Mouse (Mus musculus) lung, postnatal 0 days (tissue): ENCODE measurements around the gene Sh2d5. TPM values are rescaled to one million over a fixed set of nuclear protein-coding genes. Genes with fewer than 3 reads are reported as not detected.
A peak's percentile ranks its signal among the peaks of the same experiment; 100 is the strongest.

Experiments
- ATAC-seq: fragments of 200-750 bp; cut with Nextera tagmentation; 2 replicates; pipeline ENCODE4 v1.8.0; 2017; ENCODE audit warnings: moderate library complexity
- DNase-seq: peaks from one replicate; pipeline ENCODE4 v3.0.0-alpha.2; 2016; ENCODE audit warnings: low spot score
- H3K27ac ChIP-seq: fragments of 300-500 bp; sonication (generic); 2 replicates; pipeline ENCODE4 v1.5.1; 2014; ENCODE audit warnings: antibody characterized with exemption, mild to moderate bottlenecking, low read length, mixed read lengths
- H3K27me3 ChIP-seq: fragments of 300-500 bp; sonication (generic); replicated peaks from 2 replicates; pipeline ENCODE4 v1.6.1; 2014; ENCODE audit warnings: low read length, mixed read lengths; ENCODE audit not compliant: insufficient read depth
- H3K36me3 ChIP-seq: fragments of 300-500 bp; sonication (generic); 2 replicates; pipeline ENCODE4 v1.6.1; 2014; ENCODE audit warnings: low read length, mixed read lengths; ENCODE audit not compliant: insufficient read depth
- H3K4me1 ChIP-seq: fragments of 300-500 bp; sonication (generic); 2 replicates; pipeline ENCODE4 v1.6.1; 2014; ENCODE audit warnings: antibody characterized with exemption, low read depth, low read length, mixed read lengths; ENCODE audit not compliant: insufficient read depth
- H3K4me2 ChIP-seq: fragments of 300-500 bp; sonication (generic); replicated peaks from 2 replicates; pipeline ENCODE4 v1.6.1; 2014; ENCODE audit warnings: low read depth, mild to moderate bottlenecking, low read length, moderate library complexity, mixed read lengths
- H3K4me3 ChIP-seq: fragments of 300-500 bp; sonication (generic); 2 replicates; pipeline ENCODE4 v1.5.1; 2014; ENCODE audit warnings: low read depth, low read length
- H3K9ac ChIP-seq: fragments of 300-500 bp; sonication (generic); replicated peaks from 2 replicates; pipeline ENCODE4 v1.6.1; 2014; ENCODE audit warnings: low read depth, mild to moderate bottlenecking
- H3K9me3 ChIP-seq: fragments of 300-500 bp; sonication (generic); 2 replicates; pipeline ENCODE4 v1.6.1; 2016; ENCODE audit warnings: low read length, mixed read lengths
- CTCF ChIP-seq: IDR thresholded peaks from 2 replicates; pipeline ENCODE4 v1.5.1; 2016; ENCODE audit warnings: antibody characterized with exemption, mild to moderate bottlenecking
- EP300 ChIP-seq: IDR thresholded peaks from 2 replicates; pipeline ENCODE4 v1.6.1; 2016; ENCODE audit warnings: antibody characterized with exemption, mild to moderate bottlenecking, control low read depth
- WGBS: fragments of 180-500 bp; shearing (Covaris S2); extraction: QIAGEN DNeasy Blood & Tissue Kit; methylation state at CpG from one replicate; pipeline ENCODE4 v1.1.7; 2014; 5-methylcytosine and 5-hydroxymethylcytosine counted together
- polyA plus RNA-seq: library from polyadenylated mRNA; unstranded; fragments of >200 nt; fragmentation: Nextera tagmentation; extraction: Ambion mirVana; gene quantifications from 2 replicates; pipeline ENCODE4 v1.2.1, GENCODE M21; 2015

Sh2d5 gene
- polyA plus RNA-seq, 1 experiment from 2014 or later = 0.14 TPM

DNA sequence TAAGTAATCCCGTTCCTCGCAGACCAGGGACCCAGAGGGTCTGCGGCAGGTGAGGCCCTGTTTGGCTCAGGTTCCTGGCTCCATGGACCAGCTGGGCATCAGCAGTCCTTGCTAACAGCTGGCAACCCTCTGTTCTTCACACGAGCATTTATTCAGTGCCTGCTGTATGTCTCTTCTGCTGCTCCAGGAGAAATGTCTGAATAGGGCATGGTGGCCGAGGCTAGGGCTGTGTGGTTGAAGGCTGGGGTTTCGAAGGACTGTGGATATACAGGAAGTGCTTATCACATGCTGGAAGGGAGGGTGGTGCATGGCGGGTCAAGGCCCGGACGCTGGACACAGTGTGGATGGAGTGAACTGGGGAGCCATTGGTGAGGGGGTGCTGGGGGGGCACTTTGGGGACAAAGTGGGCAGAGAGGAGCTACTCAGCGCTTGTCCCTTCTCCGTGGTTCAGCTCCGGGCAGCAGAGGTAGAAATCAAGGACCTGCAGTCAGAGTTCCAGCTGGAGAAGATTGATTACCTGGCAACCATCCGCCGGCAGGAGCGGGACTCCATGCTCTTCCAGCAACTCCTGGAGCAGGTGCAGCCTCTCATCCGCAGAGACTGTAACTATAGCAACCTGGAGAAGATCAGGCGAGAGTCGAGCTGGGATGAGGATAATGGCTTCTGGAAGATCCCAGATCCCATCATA lies 43.2 kb downstream of the Sh2d5 start:
- Histone ChIP-seq H3K27ac (no peak overlapping the region), H3K27me3 (no peaks in the 10 kb centered on the region), H3K9me3 (no peaks in the 10 kb centered on the region), H3K4me3 (no peak overlapping the region), H3K4me2 (no peak overlapping the region), H3K9ac (no peak overlapping the region), H3K4me1 (no peaks in the 10 kb centered on the region), H3K36me3 (no peaks in the 10 kb centered on the region)
- TF ChIP-seq EP300 = no peak
- no peak for TF ChIP-seq CTCF
- DNase-seq (no peak), ATAC-seq (no peak)
- WGBS = 52% methylated on average over 16 of the region's 18 CpGs

GRCm38 (mm10) chr4:138293949-138294550 lies 43.8 kb downstream of the Sh2d5 start:
- TF ChIP-seq CTCF (no peak), EP300 (no peak)
- Histone ChIP-seq H3K4me3 (no peak overlapping the region), H3K27me3 (no peaks in the 10 kb centered on the region), H3K4me1 (no peaks in the 10 kb centered on the region), H3K36me3 (no peaks in the 10 kb centered on the region), H3K9me3 (no peaks in the 10 kb centered on the region), H3K27ac (no peak overlapping the region), H3K4me2 (no peak overlapping the region), H3K9ac (no peak overlapping the region)
- no peak for DNase-seq
- WGBS = 82% methylated on average over 6 of the region's 14 CpGs
- ATAC-seq = no peak

- Histone ChIP-seq H3K4me2 (no peak overlapping the region), H3K9ac (no peak overlapping the region), H3K27ac (no peak overlapping the region), H3K4me1 (peaks cover 14% of the 10 kb centered on the region; the same call in 1 of the 2 replicates), H3K36me3 (no peaks in the 10 kb centered on the region), H3K27me3 (no peaks in the 10 kb centered on the region), H3K9me3 (no peaks in the 10 kb centered on the region), H3K4me3 (no peak overlapping the region)
- ATAC-seq (no peak), DNase-seq (no peak)
- TF ChIP-seq EP300 = no peak
- TF ChIP-seq CTCF = no peak
- 82% methylated on average over 10 of the region's 10 CpGs for WGBS
Measured at GRCm38 (mm10) chr4:138301271-138301780, 51.1 kb downstream of the Sh2d5 start.

- Histone ChIP-seq H3K9me3 (no peaks in the 10 kb centered on the region), H3K4me2 (no peak overlapping the region), H3K27me3 (no peaks in the 10 kb centered on the region), H3K4me3 (no peak overlapping the region), H3K27ac (no peak overlapping the region), H3K4me1 (peaks cover 14% of the 10 kb centered on the region; the same call in 1 of the 2 replicates), H3K36me3 (no peaks in the 10 kb centered on the region), H3K9ac (no peak overlapping the region)
- no peak for DNase-seq
- no peak for ATAC-seq
- 89% methylated on average over 3 of the region's 3 CpGs for WGBS
- TF ChIP-seq EP300 (no peak), CTCF (no peak)
Measured at GRCm38 (mm10) chr4:138303011-138303410, 52.8 kb downstream of the Sh2d5 start.

- ATAC-seq = no peak
- WGBS = 6% methylated on average over 18 of the region's 18 CpGs
- H3K4me2 ChIP-seq = peak overlapping the region; percentile 85
Measured at GRCm38 (mm10) chr4:138303742-138304141, 53.5 kb downstream of the Sh2d5 start.

GRCm38 (mm10) chr4:138304340-138305104 lies 54.3 kb downstream of the Sh2d5 start, which contains the start of gene Ddost:
Gene Ddost, plus strand, starts transcription at chr4:138304730.
- 3% methylated on average over 57 of the region's 64 CpGs for whole genome bisulfite sequencing
- DNase-seq (peak; percentile 99), ATAC-seq (peak; percentile 99)
- H3K27me3 ChIP-seq = no peaks in the 10 kb centered on the region
- H3K36me3 ChIP-seq = no peaks in the 10 kb centered on the region
- H3K9ac ChIP-seq = peak within 1 kb of the TSS; percentile 79
- H3K4me3 ChIP-seq = peak within 1 kb of the TSS; percentile 85
- no peak for TF ChIP-seq CTCF
- no peak for TF ChIP-seq EP300
- H3K9me3 ChIP-seq = no peaks in the 10 kb centered on the region
- peak within 1 kb of the TSS; percentile 94 for H3K4me2 ChIP-seq
- peaks cover 14% of the 10 kb centered on the region; the same call in 1 of the 2 replicates for H3K4me1 ChIP-seq
- peak within 1 kb of the TSS; percentile 38; the same call in 1 of the 2 replicates for H3K27ac ChIP-seq

More at GRCm38 (mm10) chr4:138303742-138304141, 53.5 kb downstream of the Sh2d5 start:
- DNase-seq = no peak
- peaks cover 14% of the 10 kb centered on the region; the same call in 1 of the 2 replicates for H3K4me1 ChIP-seq
- no peak overlapping the region for H3K27ac ChIP-seq
- H3K9ac ChIP-seq = peak overlapping the region; percentile 50
- TF ChIP-seq EP300 (no peak), CTCF (no peak)
- no peaks in the 10 kb centered on the region for H3K36me3 ChIP-seq
- no peaks in the 10 kb centered on the region for H3K27me3 ChIP-seq
- H3K4me3 ChIP-seq = peak overlapping the region; percentile 46
- H3K9me3 ChIP-seq = no peaks in the 10 kb centered on the region
